Mouse (Mus musculus) midbrain, embryonic 14.5 days (tissue): ENCODE results near the gene Mpc2. TPM values are rescaled to one million over a fixed set of nuclear protein-coding genes. Genes with fewer than 3 reads are reported as not detected.
A peak's percentile ranks its signal among the peaks of the same experiment; 100 is the strongest.

Experiments
- ATAC-seq: fragments of 200-750 bp; cut with Nextera tagmentation; 2 replicates; pipeline ENCODE4 v1.8.0; 2017; ENCODE audit warnings: moderate number of reproducible peaks, moderate library complexity; ENCODE audit not compliant: low FRiP score, low TSS enrichment
- DNase-seq: peaks from one replicate; pipeline ENCODE4 v3.0.0-alpha.2; 2015
- H3K27ac ChIP-seq: fragments of 300-500 bp; sonication (generic); replicated peaks from 2 replicates; pipeline ENCODE4 v1.5.1; 2014; ENCODE audit warnings: mild to moderate bottlenecking, low read depth, low read length, moderate library complexity
- H3K27me3 ChIP-seq: fragments of 300-500 bp; sonication (generic); 2 replicates; pipeline ENCODE4 v1.6.1; 2014; ENCODE audit warnings: low read length, control low read depth, mixed read lengths; ENCODE audit not compliant: control insufficient read depth, insufficient read depth
- H3K36me3 ChIP-seq: fragments of 300-500 bp; sonication (generic); 2 replicates; pipeline ENCODE4 v1.6.1; 2014; ENCODE audit warnings: low read length, control low read depth; ENCODE audit not compliant: control insufficient read depth, insufficient read depth
- H3K4me1 ChIP-seq: fragments of 300-500 bp; sonication (generic); 2 replicates; pipeline ENCODE4 v1.6.1; 2014; ENCODE audit warnings: mild to moderate bottlenecking, antibody characterized with exemption, low read length, control low read depth; ENCODE audit not compliant: control insufficient read depth, insufficient read depth
- H3K4me2 ChIP-seq: fragments of 300-500 bp; sonication (generic); 2 replicates; pipeline ENCODE4 v1.6.1; 2014; ENCODE audit warnings: mild to moderate bottlenecking, low read length, moderate library complexity
- H3K4me3 ChIP-seq: fragments of 300-500 bp; sonication (generic); replicated peaks from 2 replicates; pipeline ENCODE4 v1.5.1; 2014; ENCODE audit warnings: low read depth, low read length
- H3K9ac ChIP-seq: fragments of 300-500 bp; sonication (generic); replicated peaks from 2 replicates; pipeline ENCODE4 v1.6.1; 2014; ENCODE audit warnings: mild to moderate bottlenecking, low read length, moderate library complexity
- H3K9me3 ChIP-seq: fragments of 300-500 bp; sonication (generic); 2 replicates; pipeline ENCODE4 v1.6.1; 2016; ENCODE audit warnings: low read length, control low read depth, mixed read lengths; ENCODE audit not compliant: control insufficient read depth
- WGBS: fragments of 180-500 bp; shearing (Covaris S2); extraction: QIAGEN DNeasy Blood & Tissue Kit; methylation state at CpG from one replicate; pipeline ENCODE4 v1.1.7; 2014; 5-methylcytosine and 5-hydroxymethylcytosine counted together
- polyA plus RNA-seq: library from polyadenylated mRNA; unstranded; fragments of >200 nt; fragmentation: Nextera tagmentation; extraction: Ambion mirVana; gene quantifications from 2 replicates; pipeline ENCODE4 v1.2.1, GENCODE M21; 2014

Mpc2 gene
- polyA plus RNA-seq, 1 experiment from 2014 or later = 208 TPM

GRCm38 (mm10) chr1:165484688-165485233 is 24.3 kb downstream of the Mpc2 start, which contains the start of gene Adcy10:
Gene Adcy10, plus strand, starts transcription at chr1:165485183.
- Histone ChIP-seq H3K4me3 (no peak within 1 kb of the TSS), H3K27ac (no peak within 1 kb of the TSS), H3K4me1 (no peaks in the 10 kb centered on the region), H3K9me3 (no peaks in the 10 kb centered on the region), H3K36me3 (peaks cover 20% of the 10 kb centered on the region; the same call in 1 of the 2 replicates), H3K4me2 (no peak within 1 kb of the TSS), H3K9ac (no peak within 1 kb of the TSS), H3K27me3 (no peaks in the 10 kb centered on the region)
- whole genome bisulfite sequencing = 94% methylated on average over 8 of the region's 8 CpGs
- DNase-seq (no peak), ATAC-seq (no peak)

GRCm38 (mm10) chr1:165486108-165486507 is 25.7 kb downstream of the Mpc2 start:
- Histone ChIP-seq H3K4me1 (no peaks in the 10 kb centered on the region), H3K36me3 (peaks cover 13% of the 10 kb centered on the region; the same call in 1 of the 2 replicates), H3K4me3 (no peak overlapping the region), H3K9me3 (no peaks in the 10 kb centered on the region), H3K4me2 (no peak overlapping the region), H3K27me3 (no peaks in the 10 kb centered on the region), H3K27ac (no peak overlapping the region), H3K9ac (no peak overlapping the region)
- ATAC-seq (no peak), DNase-seq (no peak)
- 94% methylated on average over 2 of the region's 2 CpGs for WGBS

- no peaks in the 10 kb centered on the region for H3K27me3 ChIP-seq
- no peak overlapping the region for H3K9ac ChIP-seq
- H3K36me3 ChIP-seq = no peaks in the 10 kb centered on the region
- WGBS = 90% methylated on average over 4 of the region's 4 CpGs
- no peak overlapping the region for H3K4me3 ChIP-seq
- H3K4me1 ChIP-seq = no peaks in the 10 kb centered on the region
- H3K9me3 ChIP-seq = no peaks in the 10 kb centered on the region
- no peak for DNase-seq
- no peak overlapping the region for H3K27ac ChIP-seq
- ATAC-seq = no peak
- no peak overlapping the region for H3K4me2 ChIP-seq
These were observed 28.8 kb downstream of the Mpc2 start for GRCm38 (mm10) chr1:165489197-165489596.

- DNase-seq = peak; percentile 17
- 67% methylated on average over 3 of the region's 3 CpGs for WGBS
These were observed 38.4 kb downstream of the Mpc2 start for GRCm38 (mm10) chr1:165498856-165499255.

GRCm38 (mm10) chr1:165503307-165504024 is 43.0 kb downstream of the Mpc2 start:
- Histone ChIP-seq H3K9ac (no peak overlapping the region), H3K27ac (no peak overlapping the region), H3K4me3 (no peak overlapping the region), H3K27me3 (no peaks in the 10 kb centered on the region), H3K4me1 (no peaks in the 10 kb centered on the region), H3K36me3 (no peaks in the 10 kb centered on the region), H3K4me2 (no peak overlapping the region), H3K9me3 (no peaks in the 10 kb centered on the region)
- WGBS = 71% methylated on average over 10 of the region's 10 CpGs
- no peak for ATAC-seq
- DNase-seq = peak; percentile 12

More at GRCm38 (mm10) chr1:165498856-165499255, 38.4 kb downstream of the Mpc2 start:
- H3K9ac ChIP-seq = no peak overlapping the region
- ATAC-seq = no peak
- no peaks in the 10 kb centered on the region for H3K36me3 ChIP-seq
- H3K4me3 ChIP-seq = no peak overlapping the region
- H3K4me2 ChIP-seq = no peak overlapping the region
- no peaks in the 10 kb centered on the region for H3K4me1 ChIP-seq
- no peak overlapping the region for H3K27ac ChIP-seq
- H3K9me3 ChIP-seq = no peaks in the 10 kb centered on the region
- H3K27me3 ChIP-seq = no peaks in the 10 kb centered on the region

- Histone ChIP-seq H3K9ac (no peak overlapping the region), H3K27ac (no peak overlapping the region), H3K27me3 (no peaks in the 10 kb centered on the region), H3K9me3 (no peaks in the 10 kb centered on the region), H3K4me2 (no peak overlapping the region), H3K36me3 (no peaks in the 10 kb centered on the region), H3K4me1 (no peaks in the 10 kb centered on the region), H3K4me3 (no peak overlapping the region)
- ATAC-seq (no peak), DNase-seq (no peak)
- 92% methylated on average over 6 of the region's 6 CpGs for WGBS
These were observed 45.9 kb downstream of the Mpc2 start for GRCm38 (mm10) chr1:165506303-165506702.

GRCm38 (mm10) chr1:165510161-165510560 is 49.7 kb downstream of the Mpc2 start:
- Histone ChIP-seq H3K27me3 (no peaks in the 10 kb centered on the region), H3K4me1 (no peaks in the 10 kb centered on the region), H3K9ac (no peak overlapping the region), H3K27ac (no peak overlapping the region), H3K4me2 (no peak overlapping the region), H3K9me3 (no peaks in the 10 kb centered on the region), H3K4me3 (no peak overlapping the region), H3K36me3 (no peaks in the 10 kb centered on the region)
- 94% methylated on average over 6 of the region's 6 CpGs for WGBS
- no peak for DNase-seq
- ATAC-seq = no peak

GRCm38 (mm10) chr1:165520716-165521115 is 60.3 kb downstream of the Mpc2 start:
- H3K27ac ChIP-seq = no peak overlapping the region
- whole genome bisulfite sequencing = 92% methylated on average over 7 of the region's 7 CpGs
- no peak overlapping the region for H3K4me2 ChIP-seq
- H3K4me3 ChIP-seq = no peak overlapping the region
- H3K27me3 ChIP-seq = no peaks in the 10 kb centered on the region
- no peak overlapping the region for H3K9ac ChIP-seq
- DNase-seq (no peak), ATAC-seq (no peak)
- H3K36me3 ChIP-seq = no peaks in the 10 kb centered on the region
- H3K9me3 ChIP-seq = no peaks in the 10 kb centered on the region
- no peaks in the 10 kb centered on the region for H3K4me1 ChIP-seq
